Mouse (Mus musculus) heart, postnatal 14 days (tissue): ENCODE results near the gene Pidd1. TPM values are rescaled to one million over a fixed set of nuclear protein-coding genes. Genes with fewer than 3 reads are reported as not detected.
"Not testable (repeated sequence)": the region's sequence is repeated elsewhere in the genome, so short reads cannot be mapped to it uniquely, and the experiment has no call there.

Experiments
- DNase-seq, 2 experiments: peaks; one replicate each; pipeline ENCODE4 v3.0.0; 2021 to 2022
- intact Hi-C: fragments of 180-260 bp; cut with DNase I; formaldehyde crosslinking; loops from one replicate; pipeline ENCODE4 v1.15.1; 2025
- total RNA-seq, 2 experiments: library from RNA; stranded (reverse); gene quantifications; 2 replicates each; pipeline ENCODE4 v1.2.3; 2021

Gene Pidd1
- total RNA-seq, 2 experiments from 2014 or later: 1.1 to 1.2 TPM

DNA sequence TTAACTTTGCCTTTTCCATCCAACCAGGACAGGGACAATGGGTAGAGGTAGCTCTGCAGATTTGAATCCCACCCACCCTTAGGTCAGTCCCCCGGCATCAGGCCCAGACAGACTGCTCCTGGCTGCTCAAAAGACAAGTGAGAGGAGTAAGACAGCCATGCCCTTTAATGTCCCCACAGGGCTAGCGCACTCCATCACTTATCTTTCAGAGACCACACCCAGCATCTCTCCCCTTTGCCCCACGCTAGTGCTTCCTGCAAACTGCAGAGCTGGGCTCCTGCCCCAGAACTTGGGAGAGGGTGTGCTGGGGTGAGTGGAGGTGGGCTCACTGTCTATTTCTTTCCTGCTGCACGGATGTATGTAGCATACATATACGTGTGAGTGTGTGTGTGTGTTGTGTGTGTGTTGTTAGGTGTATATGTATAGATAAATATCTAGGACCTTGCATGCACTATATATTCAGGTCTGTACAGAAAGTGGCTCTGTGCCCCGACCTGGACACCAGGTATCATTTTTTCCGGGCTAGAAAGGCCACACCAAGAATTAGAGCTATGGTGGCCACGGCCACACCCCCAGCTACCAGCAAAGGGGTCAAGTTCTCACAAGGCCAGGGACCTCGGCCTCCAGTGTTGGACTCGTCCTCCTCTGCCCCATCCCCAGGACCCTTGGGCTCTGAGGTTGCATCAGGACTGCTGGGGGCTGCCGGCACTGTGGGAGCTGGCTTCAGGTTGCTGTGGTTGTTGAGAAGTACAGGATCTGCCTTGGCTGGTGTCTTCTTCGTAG is 16.7 kb downstream of the Pidd1 start:
- DNase-seq: no peak
- intact Hi-C loops: no loop called here

GRCm38 (mm10) chr7:141423811-141424210 is 20.0 kb downstream of the Pidd1 start:
- no peak for DNase-seq
- intact Hi-C loops: no loop called here

- DNase-seq: no peak
- intact Hi-C loops: no loop called here
These were observed 23.7 kb downstream of the Pidd1 start for GRCm38 (mm10) chr7:141420030-141420702.

DNA sequence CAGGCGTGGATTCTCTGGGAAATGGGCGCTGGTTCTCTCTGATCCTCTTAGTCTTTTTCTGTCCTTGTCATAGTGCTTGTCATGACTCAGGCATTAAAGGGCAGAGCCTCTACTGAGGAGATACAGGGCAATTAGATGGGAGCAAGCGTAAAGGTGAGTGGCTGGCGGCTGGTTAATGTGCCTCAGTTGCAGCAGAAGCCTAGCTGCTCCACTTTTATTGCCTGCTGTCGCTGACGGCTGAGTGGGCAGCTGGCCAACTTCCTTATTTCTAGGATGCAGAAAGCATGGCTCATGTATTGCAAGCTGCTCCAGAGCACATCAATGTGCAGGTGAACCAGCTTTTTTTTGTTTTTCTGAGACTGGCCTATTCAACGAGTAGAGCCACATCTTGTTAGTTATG is 24.9 kb downstream of the Pidd1 start:
- DNase-seq: no peak

GRCm38 (mm10) chr7:141417731-141418681 is 25.8 kb downstream of the Pidd1 start:
- intact Hi-C loops: no loop called here
- DNase-seq: no peak

More for the DNA sequence above, 24.9 kb downstream of the Pidd1 start:
- intact Hi-C loops: no loop called here

DNA sequence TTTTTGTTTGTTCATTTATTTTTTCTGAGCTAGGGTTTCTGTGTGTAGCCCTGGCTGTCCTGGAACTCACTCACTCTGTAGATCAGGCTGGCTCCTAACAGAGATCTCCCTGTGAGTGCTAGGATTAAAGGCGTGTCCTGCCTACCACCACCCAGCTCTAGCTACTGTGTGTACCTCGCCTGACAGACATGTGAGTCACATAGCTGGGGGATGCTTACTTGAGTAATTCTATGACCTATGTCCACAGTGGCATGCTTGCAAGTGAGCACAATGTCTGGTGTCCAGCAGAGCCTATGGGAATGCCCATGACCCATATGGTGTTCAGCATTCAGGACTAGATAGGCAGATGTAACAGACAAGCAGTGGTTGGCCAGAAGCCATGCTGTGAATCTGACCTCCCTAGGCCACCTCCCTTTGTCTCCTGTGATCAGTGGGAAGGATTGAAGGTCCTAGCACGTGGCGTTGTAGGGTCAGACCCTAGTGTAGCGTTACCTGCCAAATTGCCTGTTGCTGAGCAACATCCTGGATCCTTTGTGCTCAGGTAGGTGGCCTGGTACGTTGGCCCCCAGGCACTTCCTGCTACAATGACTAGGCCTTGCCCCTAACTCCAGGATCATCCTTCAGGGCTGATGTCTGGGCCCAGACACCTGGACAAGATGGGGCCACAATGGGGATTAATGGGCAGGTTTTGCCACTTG is 27.5 kb downstream of the Pidd1 start:
- DNase-seq: no peak
- intact Hi-C loops: no loop called here

- intact Hi-C loops: loop anchor here (5.0 kb wide), 1 partner anchor 43 kb away; the partner anchor contains the start of gene Pnpla2
These were observed 29.8 kb downstream of the Pidd1 start, which contains the start of gene Gatd1 for GRCm38 (mm10) chr7:141413809-141414584. Gatd1 (minus strand) TSS chr7:141414136.

DNA sequence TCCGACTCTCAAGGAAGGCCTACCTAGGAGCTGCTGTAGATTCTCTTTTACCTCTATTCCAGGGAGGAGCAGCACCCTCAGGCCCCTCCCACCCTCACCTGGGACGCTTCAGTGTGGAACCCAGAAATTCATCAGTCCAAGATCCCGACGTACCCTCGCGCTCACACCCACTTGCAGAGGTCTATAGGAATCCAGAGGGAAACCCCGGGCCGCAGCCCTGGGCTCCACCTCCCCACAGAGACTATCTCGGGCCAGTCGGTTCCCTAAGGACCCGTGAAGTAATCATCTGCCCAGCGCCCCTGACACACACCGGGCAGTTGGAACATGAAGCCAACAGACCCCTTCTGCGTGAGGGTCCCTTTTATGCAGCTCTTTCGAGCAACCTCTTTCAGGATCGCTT is 30.5 kb downstream of the Pidd1 start:
- intact Hi-C loops: loop anchor here (5.0 kb wide), 1 partner anchor 44 kb away; the partner anchor contains the start of gene Pnpla2

More at GRCm38 (mm10) chr7:141413809-141414584, 29.8 kb downstream of the Pidd1 start, which contains the start of gene Gatd1:
- DNase-seq: peak; percentile 100

DNA sequence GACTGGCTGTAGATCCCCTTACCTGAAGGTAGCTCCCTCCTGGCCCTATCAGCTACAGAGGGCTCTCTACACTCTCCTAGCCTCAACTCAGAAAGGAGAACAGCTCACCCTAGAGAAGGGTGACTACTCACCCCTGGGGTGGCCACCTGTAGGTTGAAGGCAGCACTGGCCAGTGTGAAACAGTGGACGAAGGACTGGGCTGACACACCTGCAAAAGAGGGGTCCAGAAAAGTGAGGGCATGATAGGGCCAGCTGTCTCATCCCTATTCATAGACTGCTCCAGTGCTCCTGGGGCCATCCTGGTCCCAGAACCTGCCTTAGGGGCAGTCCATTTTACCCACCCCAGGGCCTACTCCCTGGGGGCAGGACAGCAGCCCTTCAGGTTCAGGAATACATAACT is 32.2 kb downstream of the Pidd1 start:
- intact Hi-C loops: loop anchor here (5.0 kb wide), 1 partner anchor 46 kb away; the partner anchor contains the start of gene Pnpla2
- no peak for DNase-seq

More for the DNA sequence above, 30.5 kb downstream of the Pidd1 start:
- DNase-seq: no peak

DNA sequence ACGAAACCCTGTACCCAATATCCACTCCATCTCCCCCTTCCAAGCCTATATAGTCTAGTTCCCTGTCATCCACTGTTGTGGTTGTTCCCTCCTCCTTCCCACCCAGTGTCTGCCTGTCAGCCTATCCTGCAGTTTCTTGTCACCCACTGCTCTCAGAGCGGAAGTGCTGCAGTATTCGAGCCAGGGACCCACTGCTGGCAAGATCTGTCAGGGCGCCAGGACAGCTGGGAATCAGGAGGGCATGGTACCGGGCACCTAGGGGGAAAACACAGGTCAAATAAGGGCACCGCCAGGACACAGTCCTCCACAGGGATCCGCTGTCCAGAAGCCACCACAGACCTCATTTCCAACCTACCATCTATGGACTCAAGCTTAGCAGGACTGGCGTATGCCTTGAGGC is 33.2 kb downstream of the Pidd1 start:
- no peak for DNase-seq
- intact Hi-C loops: loop anchor here (5.0 kb wide), 1 partner anchor 47 kb away; the partner anchor contains the start of gene Pnpla2

DNA sequence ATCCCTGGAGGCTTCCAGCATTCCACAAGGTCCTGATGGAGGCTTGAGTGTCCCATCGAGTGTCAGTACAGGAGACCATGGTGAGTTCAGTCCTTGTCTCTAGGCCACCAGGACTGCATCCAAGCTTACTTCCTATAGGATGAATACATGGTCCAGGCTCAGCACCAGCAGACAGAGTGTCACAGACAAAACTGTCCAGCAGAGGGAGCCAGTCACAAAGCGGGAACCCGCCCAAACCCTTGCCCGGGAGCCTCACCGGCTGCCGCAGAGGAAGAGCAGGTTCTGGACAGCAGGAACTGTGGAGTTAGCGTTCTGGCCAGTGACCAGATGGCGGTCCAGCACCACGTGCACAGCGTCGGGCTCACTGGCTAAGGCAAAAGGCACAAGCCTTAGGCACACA is 35.0 kb downstream of the Pidd1 start:
- peak; percentile 87 to 93 for DNase-seq
- intact Hi-C loops: loop anchor here (1.0 to 2.0 kb wide), 2 partner anchors 28 to 116 kb away; partner anchors contain the start of gene Slc25a22

- intact Hi-C loops: loop anchor here (2.0 kb wide), 1 partner anchor 117 kb away; no protein-coding TSS in a partner anchor
- DNase-seq: not testable (repeated sequence)
These were observed 36.2 kb downstream of the Pidd1 start for GRCm38 (mm10) chr7:141407670-141408069.

GRCm38 (mm10) chr7:141405466-141405865 is 38.4 kb downstream of the Pidd1 start:
- no peak for DNase-seq
- intact Hi-C loops: no loop called here

GRCm38 (mm10) chr7:141403305-141403704 is 40.5 kb downstream of the Pidd1 start:
- DNase-seq: peak; percentile 62 to 73
- intact Hi-C loops: no loop called here

DNA sequence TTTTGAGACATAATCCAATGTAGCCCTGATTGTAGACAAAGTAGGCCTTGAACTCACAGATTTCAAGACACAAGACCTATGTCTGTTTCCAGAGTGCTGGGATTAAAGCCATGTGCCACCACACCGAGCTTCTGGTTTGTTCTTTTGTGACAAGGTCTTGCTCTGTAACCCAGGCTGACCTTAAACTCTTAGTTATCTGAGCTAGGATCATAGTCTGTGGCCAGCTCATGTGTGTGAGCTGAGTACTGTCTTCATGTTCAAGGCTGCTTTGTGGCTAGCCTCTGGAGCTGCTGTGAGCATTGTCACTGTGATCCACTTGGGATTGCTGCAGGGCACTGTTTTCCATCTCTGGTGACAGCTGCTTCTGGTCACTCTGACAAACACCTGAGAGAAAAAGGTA is 48.5 kb downstream of the Pidd1 start:
- intact Hi-C loops: no loop called here
- DNase-seq: no peak

DNA sequence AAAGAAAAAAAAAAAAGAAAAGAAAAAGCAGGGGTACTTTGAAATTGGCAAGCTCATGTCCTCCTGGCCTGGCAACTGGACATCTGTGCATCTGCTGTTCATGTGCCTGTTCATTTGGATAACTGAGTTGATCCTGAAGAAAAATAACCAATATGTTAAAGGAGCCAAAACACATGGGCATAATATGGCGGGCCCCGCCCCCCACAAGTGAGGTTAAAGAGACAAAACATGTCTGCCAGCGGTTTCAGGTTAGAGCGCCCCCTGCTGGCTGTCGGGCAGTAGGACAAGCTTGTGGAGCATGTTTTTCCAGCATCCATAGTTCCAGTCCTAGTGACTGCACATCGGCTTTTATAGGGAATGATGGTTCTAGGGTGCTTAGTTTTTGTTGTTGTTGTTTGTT is 49.1 kb downstream of the Pidd1 start:
- DNase-seq: peak; percentile 68 to 78
- intact Hi-C loops: no loop called here

- intact Hi-C loops: no loop called here
- DNase-seq: no peak
These were observed 49.7 kb downstream of the Pidd1 start for GRCm38 (mm10) chr7:141394158-141394557.

- no peak for DNase-seq
- intact Hi-C loops: no loop called here
These were observed 51.1 kb downstream of the Pidd1 start for GRCm38 (mm10) chr7:141392552-141393222.
